Mouse (Mus musculus): Measurements from ENCODE around the gene Ltb4r2.

- TF ChIP-seq GATA1 (IDR thresholded peaks at IDR 0.05; ENCODE audit: borderline replicate concordance, low read length) (no peak), FLI1 (IDR thresholded peaks at IDR 0.05; ENCODE audit: low read length) (no peak)
Observed at GRCm38 (mm10) chr14:55745180-55745860, 15.9 kb upstream of the Ltb4r2 start, which contains the start of the genes Dhrs1 and Nop9.
